Mouse (Mus musculus) testis, adult 2 months (tissue): ENCODE measurements around the gene Cxcr3.

Source experiments
- CTCF ChIP-seq: fragments of 200-500 bp; IDR thresholded peaks from 2 replicates; pipeline ENCODE4 v1.5.1; 2012; ENCODE audit warnings: low read depth, mild to moderate bottlenecking, inconsistent platforms, low read length, moderate library complexity; ENCODE audit not compliant: control insufficient read depth, insufficient read depth, insufficient replicate concordance
- POLR2A ChIP-seq: fragments of 200-500 bp; IDR thresholded peaks from 2 replicates; pipeline ENCODE4 v1.6.1; 2012; ENCODE audit warnings: low read depth, mild to moderate bottlenecking, inconsistent platforms, low read length, moderate library complexity; ENCODE audit not compliant: control insufficient read depth

DNA sequence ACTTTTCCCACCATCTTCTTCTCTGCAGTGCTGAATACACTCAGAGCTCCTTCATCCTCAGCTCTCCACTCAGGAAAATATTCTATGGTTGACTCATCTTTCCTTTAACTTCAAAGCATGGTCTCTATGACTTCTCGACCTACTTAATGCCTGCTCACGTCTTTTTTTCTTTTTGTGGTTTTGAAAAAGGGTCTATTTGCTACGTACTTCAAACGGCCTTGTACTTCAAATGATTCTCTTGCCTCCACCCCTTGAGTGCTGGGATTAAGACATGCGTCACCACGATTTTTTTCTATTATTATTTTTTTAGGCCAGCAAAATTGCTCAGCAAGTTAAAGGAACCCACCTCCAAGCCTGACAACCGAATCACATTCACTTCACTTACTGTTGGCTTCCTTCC is 33.2 kb upstream of the Cxcr3 start:
- TF ChIP-seq CTCF (no peak), POLR2A (no peak)
